Mouse (Mus musculus) mature B cell (primary cell): ENCODE measurements around the gene Olfr49.

Experiments used
- in situ Hi-C: fragments of 300-500 bp; cut with MboI; formaldehyde crosslinking; loops from 2 replicates; pipeline ENCODE4 v1.14.3; 2019

Olfr49 gene

DNA sequence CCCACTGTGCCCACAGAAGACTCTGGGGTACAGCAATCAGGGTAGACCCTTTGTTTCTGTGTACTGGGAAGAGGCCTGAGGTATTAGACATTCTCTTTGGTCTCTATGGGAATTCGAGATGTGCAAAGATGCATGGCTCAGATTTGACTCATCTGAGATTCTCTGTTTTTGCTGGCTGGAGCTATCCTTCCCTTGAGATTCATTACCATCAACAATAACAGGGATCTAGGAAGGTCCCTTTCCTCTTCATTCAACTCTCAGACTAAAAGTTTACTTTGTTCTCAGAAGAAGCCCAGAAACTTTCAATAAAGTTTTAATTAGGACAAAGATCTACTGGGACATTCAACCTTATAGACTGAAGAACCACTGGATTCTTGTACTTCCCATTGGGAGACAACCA lies at the start of gene Olfr49:
TSS of gene Olfr49 (minus strand) at position 101 of the 400 bp plus-strand sequence.
- in situ Hi-C loops: no loop called here

GRCm38 (mm10) chr14:54333452-54334189 lies 48.9 kb upstream of the Olfr49 start:
- in situ Hi-C loops: loop anchor here (25.0 kb wide), 1 partner anchor 271 kb away; no protein-coding TSS in a partner anchor

DNA sequence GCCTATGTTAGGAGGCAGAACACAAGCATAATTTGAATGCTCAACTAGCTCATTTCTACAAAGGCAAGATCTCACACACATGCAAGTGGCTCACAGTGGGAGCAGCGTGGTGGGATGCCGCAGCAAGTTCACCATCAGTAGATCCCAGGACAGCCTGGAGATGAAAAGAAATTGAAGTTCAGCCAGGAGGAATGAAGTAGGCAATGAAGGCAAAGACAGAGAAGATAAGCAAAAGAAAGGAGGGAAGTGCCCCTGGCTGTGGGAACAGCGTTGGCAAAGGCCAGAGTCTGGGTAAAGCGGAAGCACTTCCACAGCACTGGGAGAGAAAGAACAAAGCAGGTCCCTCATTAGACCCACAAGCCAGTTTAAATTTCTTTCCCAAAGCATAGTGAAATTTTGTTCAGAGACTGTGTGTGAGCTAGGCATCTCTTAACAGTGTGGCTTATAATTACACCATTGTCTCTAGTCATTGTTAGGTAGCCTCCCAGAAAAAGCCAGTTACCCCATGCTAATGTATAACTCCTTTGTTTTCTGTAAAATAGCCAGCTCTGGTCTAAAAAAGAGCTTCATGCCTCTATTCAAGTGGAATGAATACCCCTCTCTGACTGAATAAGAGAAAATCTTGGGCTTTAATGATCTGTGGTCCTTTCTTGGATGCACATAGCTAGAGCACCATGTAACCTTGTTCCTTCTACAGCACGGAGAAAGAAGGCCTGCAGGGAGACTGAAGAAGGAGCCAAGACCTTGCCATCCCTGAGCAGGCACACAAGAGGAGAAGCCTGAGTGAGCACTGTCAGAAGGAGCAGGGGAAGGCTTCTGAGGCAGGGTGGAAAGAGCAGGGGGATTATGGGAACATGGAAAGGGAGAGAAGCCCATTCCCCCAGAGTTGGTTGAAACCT lies 47.7 kb upstream of the Olfr49 start:
- in situ Hi-C loops: loop anchor here (25.0 kb wide), 1 partner anchor 270 kb away; no protein-coding TSS in a partner anchor

DNA sequence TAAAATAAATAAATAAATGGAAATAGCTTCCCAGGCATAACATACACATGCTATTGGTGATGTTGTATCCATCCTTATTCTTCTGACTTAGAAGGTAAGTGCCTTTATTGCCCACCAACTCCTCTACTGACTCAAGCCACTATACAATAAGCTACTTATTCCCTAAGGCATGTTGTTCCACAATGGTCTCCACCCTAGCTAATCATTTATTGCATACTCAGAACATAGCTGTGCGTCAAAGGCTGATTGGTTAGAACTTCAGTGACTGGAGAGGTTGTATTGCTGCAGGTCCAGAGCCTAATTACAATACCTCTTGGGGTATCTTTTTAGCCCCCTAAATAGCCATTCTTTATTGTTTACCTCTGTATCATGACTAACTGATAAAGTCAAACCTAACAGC lies 46.4 kb upstream of the Olfr49 start:
- in situ Hi-C loops: loop anchor here (25.0 kb wide), 1 partner anchor 269 kb away; no protein-coding TSS in a partner anchor

DNA sequence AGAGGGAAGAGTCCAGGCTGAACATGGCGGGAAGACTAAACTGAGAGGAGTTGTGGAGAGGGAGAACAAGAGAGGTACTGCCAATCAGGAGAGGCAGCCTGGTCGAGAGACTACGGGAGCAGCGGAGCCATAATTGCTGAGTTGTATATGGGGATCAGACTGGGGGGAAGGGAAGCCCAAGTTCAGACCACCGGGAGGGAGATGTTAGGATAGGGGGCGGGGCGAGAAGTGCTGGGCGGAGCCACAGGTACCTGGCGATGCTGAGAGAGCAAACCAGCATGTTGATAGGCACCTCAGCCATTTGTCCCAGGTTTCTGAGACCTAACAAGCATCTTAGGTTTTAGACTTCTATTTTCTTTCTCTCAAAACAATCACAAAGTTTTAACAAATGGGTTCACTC lies 44.5 kb upstream of the Olfr49 start:
- in situ Hi-C loops: loop anchor here (5.0 to 25.0 kb wide), 2 partner anchors 87 to 267 kb away; no protein-coding TSS in a partner anchor

DNA sequence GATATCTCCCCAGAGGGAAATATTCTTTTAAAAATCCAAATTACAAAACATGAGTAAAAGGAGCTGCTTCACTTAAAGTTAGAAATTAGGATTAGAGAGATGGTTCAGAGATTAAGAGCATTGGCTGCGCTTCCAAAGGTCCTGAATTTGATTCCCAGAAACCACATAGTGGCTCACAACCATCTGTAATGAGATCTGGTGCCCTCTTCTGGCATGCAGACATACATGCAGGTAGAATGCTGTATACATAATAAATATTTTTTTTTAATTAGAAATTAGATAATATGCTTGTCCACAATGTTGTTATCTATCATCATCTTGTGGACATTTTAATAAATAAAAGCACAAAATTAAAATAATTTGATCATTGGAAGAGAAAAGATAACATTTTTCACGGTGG lies 43.8 kb upstream of the Olfr49 start:
- in situ Hi-C loops: loop anchor here (5.0 to 25.0 kb wide), 2 partner anchors 86 to 266 kb away; no protein-coding TSS in a partner anchor

DNA sequence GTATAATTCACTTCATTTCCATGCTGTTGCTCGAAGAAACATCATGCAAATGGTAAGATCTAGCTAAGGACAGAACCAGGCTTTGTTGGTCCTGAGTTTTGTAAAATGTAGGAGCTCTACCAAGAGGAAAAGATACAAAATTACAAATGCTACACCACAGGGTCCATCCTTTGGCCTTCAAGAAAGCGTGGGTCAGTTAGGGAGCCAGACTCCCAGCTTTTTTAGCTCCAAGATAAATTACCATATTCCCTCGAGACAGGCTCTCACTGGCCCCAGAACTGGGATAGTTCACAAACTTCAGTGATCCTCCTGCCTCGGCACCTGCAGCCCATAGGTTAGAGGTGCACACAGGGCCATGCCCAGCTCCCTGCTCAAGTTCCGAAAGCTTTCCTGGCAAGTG lies 39.7 kb upstream of the Olfr49 start:
- in situ Hi-C loops: no loop called here

GRCm38 (mm10) chr14:54321556-54322376 lies 37.0 kb upstream of the Olfr49 start:
- in situ Hi-C loops: no loop called here

- in situ Hi-C loops: no loop called here
These were observed 27.0 kb upstream of the Olfr49 start for GRCm38 (mm10) chr14:54311763-54312162.

GRCm38 (mm10) chr14:54300676-54301075 lies 15.9 kb upstream of the Olfr49 start:
- in situ Hi-C loops: no loop called here

- in situ Hi-C loops: no loop called here
These were observed 15.4 kb upstream of the Olfr49 start for GRCm38 (mm10) chr14:54300136-54300535.

GRCm38 (mm10) chr14:54276446-54276845 lies 8.3 kb downstream of the Olfr49 start:
- in situ Hi-C loops: no loop called here

GRCm38 (mm10) chr14:54272696-54273095 lies 12.0 kb downstream of the Olfr49 start:
- in situ Hi-C loops: no loop called here

- in situ Hi-C loops: no loop called here
These were observed 12.6 kb downstream of the Olfr49 start for GRCm38 (mm10) chr14:54271976-54272606.

- in situ Hi-C loops: no loop called here
These were observed 14.3 kb downstream of the Olfr49 start for GRCm38 (mm10) chr14:54270413-54270812.

GRCm38 (mm10) chr14:54269566-54269965 lies 15.2 kb downstream of the Olfr49 start:
- in situ Hi-C loops: no loop called here

GRCm38 (mm10) chr14:54267966-54268365 lies 16.8 kb downstream of the Olfr49 start:
- in situ Hi-C loops: no loop called here

GRCm38 (mm10) chr14:54265951-54266350 lies 18.8 kb downstream of the Olfr49 start:
- in situ Hi-C loops: no loop called here

- in situ Hi-C loops: no loop called here
These were observed 19.6 kb downstream of the Olfr49 start for GRCm38 (mm10) chr14:54265093-54265492.

DNA sequence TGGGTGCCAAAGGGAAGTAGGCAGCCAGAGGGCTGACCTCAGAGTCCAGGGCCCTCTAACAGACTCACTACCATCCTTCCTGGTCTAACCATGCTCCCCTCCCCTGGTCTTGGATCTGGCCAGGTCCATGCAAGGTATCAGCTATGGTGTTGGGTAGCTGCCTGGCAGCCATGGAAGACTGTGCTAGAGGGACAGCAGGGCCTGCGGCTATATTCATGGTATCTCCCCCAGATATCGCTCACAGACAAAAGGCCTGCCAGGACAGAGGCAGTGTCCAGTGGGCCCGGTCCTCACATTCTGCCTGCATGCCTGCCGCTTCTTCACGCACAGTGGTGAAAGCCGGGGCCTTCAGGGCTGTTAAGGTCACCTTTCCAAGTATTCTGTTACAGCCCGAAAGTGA lies 20.5 kb downstream of the Olfr49 start:
- in situ Hi-C loops: no loop called here

DNA sequence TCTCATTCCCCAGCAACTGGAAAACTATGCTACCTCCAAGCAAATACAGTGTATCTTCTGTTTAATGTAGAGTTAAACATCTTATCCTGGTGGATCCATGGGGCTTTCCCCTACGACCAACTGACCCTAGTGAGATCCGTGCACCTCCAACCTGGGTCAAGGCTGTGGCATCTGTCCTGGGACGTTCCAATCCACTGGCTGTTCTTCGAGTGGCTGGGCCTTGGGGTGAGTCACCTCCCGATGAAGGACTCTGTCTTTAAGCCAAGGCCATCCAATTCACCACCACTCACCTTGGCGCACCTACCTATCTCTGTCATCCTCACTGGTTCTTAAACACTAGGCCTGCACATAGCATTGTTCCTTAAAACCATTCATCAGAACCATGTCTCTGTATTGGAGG lies 21.6 kb downstream of the Olfr49 start:
- in situ Hi-C loops: no loop called here
